Mouse (Mus musculus) stomach, embryonic 15.5 days (tissue): Measurements from ENCODE around the gene 1700129C05Rik. TPM values are rescaled to one million over a fixed set of nuclear protein-coding genes. Genes with fewer than 3 reads are reported as not detected.

Experiments
- ATAC-seq: fragments of 200-750 bp; cut with Nextera tagmentation; 2 replicates; pipeline ENCODE4 v1.8.0; 2017; ENCODE audit warnings: low read depth, moderate number of reproducible peaks, moderate TSS enrichment; ENCODE audit not compliant: insufficient read depth, low FRiP score
- H3K27ac ChIP-seq: fragments of 300-500 bp; sonication (generic); 2 replicates; pipeline ENCODE4 v1.5.1; 2015; ENCODE audit warnings: mild to moderate bottlenecking, inconsistent platforms
- H3K27me3 ChIP-seq: fragments of 300-500 bp; sonication (generic); replicated peaks from 2 replicates; pipeline ENCODE4 v1.6.1; 2015; ENCODE audit warnings: inconsistent platforms
- H3K36me3 ChIP-seq: fragments of 300-500 bp; sonication (generic); 2 replicates; pipeline ENCODE4 v1.6.1; 2015; ENCODE audit warnings: inconsistent platforms
- H3K4me1 ChIP-seq: fragments of 300-500 bp; sonication (generic); 2 replicates; pipeline ENCODE4 v1.6.1; 2015; ENCODE audit warnings: inconsistent platforms
- H3K4me2 ChIP-seq: fragments of 300-500 bp; sonication (generic); 2 replicates; pipeline ENCODE4 v1.6.1; 2015; ENCODE audit warnings: mild to moderate bottlenecking, inconsistent platforms
- H3K4me3 ChIP-seq: fragments of 300-500 bp; sonication (generic); replicated peaks from 2 replicates; pipeline ENCODE4 v1.5.1; 2015; ENCODE audit warnings: inconsistent platforms
- H3K9ac ChIP-seq: fragments of 300-500 bp; sonication (generic); 2 replicates; pipeline ENCODE4 v1.6.1; 2015; ENCODE audit warnings: inconsistent platforms
- H3K9me3 ChIP-seq: fragments of 300-500 bp; sonication (generic); 2 replicates; pipeline ENCODE4 v1.6.1; 2016; ENCODE audit warnings: inconsistent platforms
- WGBS: fragments of 180-500 bp; shearing (Covaris S2); methylation state at CpG from one replicate; pipeline ENCODE4 v1.1.7; 2015; 5-methylcytosine and 5-hydroxymethylcytosine counted together
- polyA plus RNA-seq: library from polyadenylated mRNA; unstranded; fragments of >200 nt; fragmentation: Nextera tagmentation; extraction: Ambion mirVana; gene quantifications from 2 replicates; pipeline ENCODE4 v1.2.1, GENCODE M21; 2015

Gene 1700129C05Rik
- polyA plus RNA-seq, result not detected in 2 replicates

DNA sequence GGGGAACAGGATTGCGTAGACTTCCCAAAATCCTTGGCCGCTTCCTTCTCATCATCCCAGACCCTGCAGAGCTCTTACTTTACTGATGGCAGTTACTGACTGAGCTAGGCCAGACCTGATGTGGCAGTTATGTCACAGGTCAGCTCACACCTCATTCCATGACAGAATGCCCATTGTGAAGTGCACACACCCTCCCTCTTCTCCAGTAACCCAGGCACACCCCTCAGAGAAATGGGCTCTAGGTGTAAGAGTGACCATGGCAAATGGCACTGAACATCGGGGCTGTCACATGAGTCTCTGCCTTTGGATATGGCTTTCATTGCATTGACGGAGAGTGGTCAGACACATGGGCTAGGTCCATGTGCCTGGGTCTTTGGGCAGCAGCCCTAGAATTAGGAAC, at the start of gene 1700129C05Rik:
Gene 1700129C05Rik (minus strand): TSS at position 101 of the 400 bp plus-strand sequence.
- Histone ChIP-seq H3K9ac (no peak within 1 kb of the TSS), H3K4me2 (no peak within 1 kb of the TSS), H3K27ac (no peak within 1 kb of the TSS), H3K27me3 (no peaks in the 10 kb centered on the region), H3K36me3 (no peaks in the 10 kb centered on the region), H3K9me3 (no peaks in the 10 kb centered on the region), H3K4me1 (no peaks in the 10 kb centered on the region), H3K4me3 (no peak within 1 kb of the TSS)
- no peak for ATAC-seq
- 91% methylated on average over 4 of the region's 4 CpGs for WGBS

DNA sequence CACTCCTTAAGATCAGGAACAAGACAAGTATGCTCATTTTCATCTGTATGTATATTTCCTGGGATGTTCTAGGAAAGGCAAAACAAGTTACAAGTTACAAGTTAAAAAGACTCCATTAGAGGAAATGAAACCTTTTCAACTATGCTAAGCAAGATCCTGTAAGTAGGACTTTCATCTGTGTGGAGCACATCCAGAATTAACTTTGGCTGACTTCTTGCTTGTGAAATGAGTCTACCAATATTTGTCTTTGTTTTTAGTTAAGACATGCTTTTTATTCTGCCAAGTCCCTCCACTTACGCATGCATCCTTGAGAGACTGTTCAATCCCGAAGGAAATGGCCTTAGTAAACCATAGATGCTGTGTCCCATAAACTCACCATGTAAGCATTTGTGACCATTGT, 43.4 kb upstream of the 1700129C05Rik start:
- no peak overlapping the region for H3K4me2 ChIP-seq
- no peak overlapping the region for H3K4me3 ChIP-seq
- no peak overlapping the region for H3K9ac ChIP-seq
- no peaks in the 10 kb centered on the region for H3K36me3 ChIP-seq
- H3K27me3 ChIP-seq, result no peaks in the 10 kb centered on the region
- H3K27ac ChIP-seq, result no peak overlapping the region
- no peak for ATAC-seq
- no peaks in the 10 kb centered on the region for H3K9me3 ChIP-seq
- WGBS, result 82% methylated on average over 2 of the region's 2 CpGs
- no peaks in the 10 kb centered on the region for H3K4me1 ChIP-seq

DNA sequence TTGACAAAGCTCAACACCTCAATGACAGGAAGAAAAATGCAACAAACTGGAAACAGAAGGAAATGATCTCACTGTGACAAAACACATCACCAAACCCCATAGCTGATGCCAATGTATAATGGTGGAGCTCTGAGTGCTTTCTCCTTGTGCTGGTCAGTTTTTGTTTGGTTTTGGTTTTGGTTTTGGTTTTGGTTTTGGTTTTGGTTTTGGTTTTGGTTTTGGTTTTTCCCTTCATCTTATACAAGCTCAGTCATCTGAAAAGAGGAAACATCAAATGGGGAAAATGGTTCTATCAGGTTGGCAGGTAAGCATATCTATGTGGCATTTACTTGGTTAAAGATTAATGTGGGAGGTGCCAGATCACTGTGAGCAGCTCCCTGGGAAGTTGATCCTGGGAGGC, 42.8 kb upstream of the 1700129C05Rik start:
- H3K36me3 ChIP-seq, result no peaks in the 10 kb centered on the region
- H3K9me3 ChIP-seq, result no peaks in the 10 kb centered on the region
- ATAC-seq, result no peak
- H3K27ac ChIP-seq, result no peak overlapping the region
- H3K4me1 ChIP-seq, result no peaks in the 10 kb centered on the region
- no peak overlapping the region for H3K4me2 ChIP-seq
- no peaks in the 10 kb centered on the region for H3K27me3 ChIP-seq
- no peak overlapping the region for H3K4me3 ChIP-seq
- no peak overlapping the region for H3K9ac ChIP-seq

DNA sequence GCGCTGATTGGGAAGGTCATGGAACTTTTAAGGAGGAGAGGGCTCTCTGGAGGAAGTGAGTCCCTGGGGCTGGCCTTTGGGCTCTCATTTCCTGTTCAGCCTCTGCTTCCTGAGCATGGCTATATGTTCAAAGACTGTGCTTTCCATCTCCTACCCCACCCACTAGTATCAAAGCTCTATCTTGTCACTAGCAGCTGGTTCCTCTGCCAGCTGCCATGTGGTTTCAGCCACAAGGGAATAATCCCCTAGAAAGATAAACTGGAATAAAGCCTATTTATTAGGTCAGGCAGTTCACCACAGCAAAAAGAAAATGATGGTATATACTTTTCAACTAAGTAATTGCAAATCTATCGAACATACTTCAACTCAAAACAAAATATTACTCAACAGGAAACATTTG, 40.0 kb upstream of the 1700129C05Rik start:
- Histone ChIP-seq H3K4me3 (no peak overlapping the region), H3K27ac (no peak overlapping the region), H3K36me3 (no peaks in the 10 kb centered on the region), H3K4me1 (no peaks in the 10 kb centered on the region), H3K9me3 (no peaks in the 10 kb centered on the region), H3K27me3 (no peaks in the 10 kb centered on the region), H3K9ac (no peak overlapping the region), H3K4me2 (no peak overlapping the region)
- WGBS, result 68% methylated on average over 2 of the region's 2 CpGs
- ATAC-seq, result no peak

DNA sequence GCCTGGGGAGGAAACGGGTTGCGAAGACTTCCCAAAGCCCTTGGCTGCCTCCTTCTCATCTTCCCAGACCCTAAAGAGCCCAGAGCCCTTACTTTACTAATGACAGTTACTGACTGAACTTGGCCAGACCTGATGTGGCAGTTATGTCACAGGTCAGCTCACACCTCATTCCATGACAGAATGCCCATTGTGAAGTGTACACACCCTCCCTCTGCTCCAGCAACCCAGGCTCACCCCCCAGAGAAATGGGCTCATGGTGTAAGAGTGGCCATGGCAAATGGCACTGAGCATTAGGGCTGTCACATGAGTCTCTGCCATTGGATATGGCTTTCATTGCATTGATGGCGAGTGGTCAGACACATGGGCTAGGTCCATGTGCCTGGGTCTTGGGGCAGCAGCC, 36.0 kb upstream of the 1700129C05Rik start, which contains the start of gene Gm5142:
Gene Gm5142 (minus strand): TSS at position 101 of the 400 bp plus-strand sequence.
- no peak within 1 kb of the TSS for H3K4me3 ChIP-seq
- H3K36me3 ChIP-seq, result no peaks in the 10 kb centered on the region
- H3K27ac ChIP-seq, result no peak within 1 kb of the TSS
- ATAC-seq, result no peak
- no peak within 1 kb of the TSS for H3K9ac ChIP-seq
- no peaks in the 10 kb centered on the region for H3K4me1 ChIP-seq
- no peaks in the 10 kb centered on the region for H3K9me3 ChIP-seq
- WGBS, result 84% methylated on average over 3 of the region's 3 CpGs
- no peaks in the 10 kb centered on the region for H3K27me3 ChIP-seq
- H3K4me2 ChIP-seq, result no peak within 1 kb of the TSS

DNA sequence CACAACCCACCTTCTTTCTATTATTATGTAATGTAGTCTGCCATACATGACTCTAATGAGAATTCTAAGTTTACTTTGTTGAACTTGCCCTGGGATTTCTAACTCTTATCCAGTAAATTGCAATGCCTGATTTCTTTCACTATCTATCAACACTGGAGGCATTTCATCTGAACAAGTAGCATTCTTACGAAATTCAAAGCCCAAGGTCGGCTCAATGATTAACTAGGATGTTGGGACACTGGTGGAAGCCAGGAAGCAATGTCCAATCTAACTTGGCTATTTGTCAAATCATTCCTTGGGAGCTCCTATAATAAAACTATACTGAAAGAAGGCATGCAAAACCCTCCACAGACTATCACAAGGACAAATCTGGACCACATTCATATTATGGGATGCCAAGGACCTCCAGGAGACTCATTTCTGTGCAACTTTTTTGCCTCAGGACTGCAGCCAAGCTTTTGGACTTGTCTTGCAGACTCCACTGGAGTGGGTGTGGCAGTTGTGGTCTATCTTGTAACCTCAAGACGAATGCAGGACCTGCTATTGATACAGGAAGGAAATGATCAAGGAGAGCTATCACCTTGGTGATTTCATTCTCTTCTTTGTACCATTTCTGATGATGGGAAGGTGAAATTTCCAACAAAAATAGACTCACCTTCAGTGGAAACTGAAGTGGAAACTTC, 14.5 kb upstream of the 1700129C05Rik start:
- Histone ChIP-seq H3K9ac (no peak overlapping the region), H3K36me3 (no peaks in the 10 kb centered on the region), H3K27me3 (no peaks in the 10 kb centered on the region), H3K27ac (no peak overlapping the region), H3K4me3 (no peak overlapping the region), H3K4me2 (no peak overlapping the region), H3K9me3 (no peaks in the 10 kb centered on the region), H3K4me1 (no peaks in the 10 kb centered on the region)
- no peak for ATAC-seq
- WGBS, result 57% methylated on average over 3 of the region's 3 CpGs

DNA sequence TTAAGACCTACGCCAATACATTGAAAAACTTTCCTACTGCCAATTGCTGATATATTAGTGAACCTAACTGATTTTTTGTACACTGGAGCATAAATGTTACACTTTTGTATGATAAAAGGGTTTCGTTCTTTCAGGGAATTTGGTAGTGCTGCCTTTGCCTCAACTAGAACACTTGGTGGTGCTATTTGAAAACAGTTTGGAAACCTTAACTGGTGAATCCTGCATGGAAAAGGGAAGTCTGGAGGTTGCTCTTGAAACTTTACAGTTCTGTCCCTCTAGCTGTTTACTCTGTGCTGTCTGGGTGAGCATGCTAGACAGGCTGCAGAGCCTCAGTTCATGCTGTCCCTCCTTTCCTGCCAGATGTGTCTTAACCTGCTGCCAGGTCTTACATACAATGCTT, 12.9 kb upstream of the 1700129C05Rik start:
- Histone ChIP-seq H3K9ac (no peak overlapping the region), H3K4me1 (no peaks in the 10 kb centered on the region), H3K4me2 (no peak overlapping the region), H3K9me3 (no peaks in the 10 kb centered on the region), H3K27me3 (no peaks in the 10 kb centered on the region), H3K36me3 (no peaks in the 10 kb centered on the region), H3K4me3 (no peak overlapping the region), H3K27ac (no peak overlapping the region)
- ATAC-seq, result no peak
- 73% methylated on average over 2 of the region's 2 CpGs for WGBS

DNA sequence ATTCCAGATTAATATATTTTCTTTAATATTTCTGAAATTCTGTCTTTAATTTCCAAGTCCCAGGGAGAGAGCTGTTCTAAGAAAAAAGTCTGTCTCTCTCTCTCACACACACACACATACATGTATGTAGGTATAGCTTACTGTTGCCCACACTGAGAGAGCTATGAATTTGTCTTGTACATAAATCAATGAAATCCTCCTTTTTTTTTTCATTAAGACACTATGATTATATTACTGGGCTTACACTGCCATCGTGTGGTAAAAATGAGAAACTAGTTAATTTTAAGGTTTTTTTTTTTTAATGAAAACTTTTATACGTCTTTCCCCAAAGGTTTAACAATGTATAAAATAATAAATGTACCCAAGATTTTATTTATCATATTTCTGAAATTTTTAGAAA, 28.4 kb downstream of the 1700129C05Rik start:
- no peak overlapping the region for H3K4me2 ChIP-seq
- H3K4me3 ChIP-seq, result no peak overlapping the region
- no peak overlapping the region for H3K9ac ChIP-seq
- no peak overlapping the region for H3K27ac ChIP-seq
- no peaks in the 10 kb centered on the region for H3K4me1 ChIP-seq
- WGBS, result 4% methylated on average over 2 of the region's 2 CpGs
- H3K36me3 ChIP-seq, result no peaks in the 10 kb centered on the region
- H3K27me3 ChIP-seq, result no peaks in the 10 kb centered on the region
- no peak for ATAC-seq
- H3K9me3 ChIP-seq, result no peaks in the 10 kb centered on the region

DNA sequence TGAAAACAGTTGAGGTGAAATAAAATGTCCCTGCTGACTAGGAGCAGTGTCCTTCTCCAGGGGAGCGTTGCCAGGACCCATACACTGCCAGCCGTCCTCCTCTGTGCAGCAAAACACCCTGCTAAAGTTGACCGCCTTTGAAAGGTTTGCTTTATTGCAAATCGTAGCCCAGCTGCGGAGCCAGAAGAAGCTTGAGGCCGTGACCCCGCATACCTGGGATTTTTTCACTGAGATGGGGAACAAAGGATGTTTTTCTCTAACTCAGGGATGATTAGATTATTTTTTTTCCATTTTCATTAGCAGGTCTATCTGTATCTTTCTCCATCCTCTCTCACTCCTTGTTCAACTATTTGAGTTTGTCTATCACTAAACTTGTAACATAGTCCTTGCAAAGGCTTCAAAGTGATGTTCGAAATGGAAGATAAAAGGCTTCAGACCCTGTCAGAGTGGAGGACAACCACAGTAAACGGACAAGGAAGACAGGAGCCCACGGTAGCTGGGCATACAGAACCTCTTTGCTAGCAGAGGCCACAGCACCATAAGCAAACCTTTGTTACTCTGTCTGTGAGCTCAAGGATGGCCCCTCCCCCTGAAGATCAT, 38.6 kb downstream of the 1700129C05Rik start:
- H3K36me3 ChIP-seq, result no peaks in the 10 kb centered on the region
- no peak overlapping the region for H3K9ac ChIP-seq
- H3K4me2 ChIP-seq, result no peak overlapping the region
- no peak overlapping the region for H3K27ac ChIP-seq
- 16% methylated on average over 10 of the region's 10 CpGs for WGBS
- H3K27me3 ChIP-seq, result no peaks in the 10 kb centered on the region
- no peaks in the 10 kb centered on the region for H3K4me1 ChIP-seq
- ATAC-seq, result no peak
- H3K4me3 ChIP-seq, result no peak overlapping the region
- H3K9me3 ChIP-seq, result no peaks in the 10 kb centered on the region

DNA sequence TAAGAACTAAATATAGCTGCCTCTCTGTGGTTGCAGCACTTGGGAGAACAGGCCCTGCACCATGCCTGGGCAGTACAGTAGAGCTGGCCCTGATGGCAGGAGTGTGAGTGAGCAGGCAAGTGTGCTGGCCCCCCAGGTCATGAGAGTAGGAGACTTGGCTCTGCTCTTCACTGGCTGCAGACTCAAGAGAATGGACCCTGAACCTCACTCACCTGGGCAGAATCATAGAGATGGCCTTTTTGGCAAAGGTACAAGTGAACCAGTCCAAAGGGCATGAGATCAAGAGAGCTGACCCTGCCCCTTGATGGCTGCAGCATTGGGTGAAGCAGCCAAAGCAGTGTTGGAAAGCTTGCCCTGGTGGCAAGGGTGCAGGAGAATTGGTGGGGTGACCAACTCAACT, 49.1 kb downstream of the 1700129C05Rik start:
- no peaks in the 10 kb centered on the region for H3K9me3 ChIP-seq
- ATAC-seq, result no peak
- H3K27me3 ChIP-seq, result no peaks in the 10 kb centered on the region
- H3K27ac ChIP-seq, result no peak overlapping the region
- no peak overlapping the region for H3K9ac ChIP-seq
- no peak overlapping the region for H3K4me3 ChIP-seq
- no peaks in the 10 kb centered on the region for H3K36me3 ChIP-seq
- no peak overlapping the region for H3K4me2 ChIP-seq
- H3K4me1 ChIP-seq, result no peaks in the 10 kb centered on the region

DNA sequence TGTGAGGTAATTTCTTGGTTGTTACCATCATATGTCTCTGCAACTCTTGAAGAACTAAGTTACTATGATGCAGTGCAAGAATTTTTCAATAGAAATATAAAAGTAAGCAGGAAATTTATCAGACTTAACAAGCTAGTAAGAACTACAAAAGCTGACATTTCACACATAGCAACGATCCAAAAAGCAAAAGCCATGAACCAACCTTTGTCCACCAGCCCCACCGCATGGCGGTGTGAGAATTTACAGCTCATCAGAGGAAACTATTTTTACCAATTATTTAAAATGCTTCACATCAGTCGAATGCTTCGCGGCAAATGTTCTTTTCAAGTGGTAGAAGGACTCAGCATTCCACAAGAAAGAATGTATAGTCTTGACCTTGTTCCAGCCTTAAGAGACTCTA, 58.3 kb downstream of the 1700129C05Rik start:
- 22% methylated on average over 6 of the region's 6 CpGs for WGBS
- no peaks in the 10 kb centered on the region for H3K9me3 ChIP-seq
- no peak for ATAC-seq

More for the DNA sequence above, 58.3 kb downstream of the 1700129C05Rik start:
- no peaks in the 10 kb centered on the region for H3K27me3 ChIP-seq
- no peaks in the 10 kb centered on the region for H3K36me3 ChIP-seq
- no peak overlapping the region for H3K27ac ChIP-seq
- H3K4me3 ChIP-seq, result no peak overlapping the region
- H3K4me2 ChIP-seq, result no peak overlapping the region
- H3K9ac ChIP-seq, result no peak overlapping the region
- H3K4me1 ChIP-seq, result no peaks in the 10 kb centered on the region
